Mouse (Mus musculus) hindbrain, postnatal 0 days (tissue): Measurements from ENCODE around the gene Tdrd7. TPM values are rescaled to one million over a fixed set of nuclear protein-coding genes. Genes with fewer than 3 reads are reported as not detected.

Experiments used
- ATAC-seq: fragments of 200-750 bp; cut with Nextera tagmentation; 2 replicates; pipeline ENCODE4 v1.8.0; 2017; ENCODE audit warnings: mild to moderate bottlenecking, moderate TSS enrichment, moderate library complexity
- DNase-seq: peaks from one replicate; pipeline ENCODE4 v3.0.0-alpha.2; 2015; ENCODE audit warnings: low spot score
- H3K27ac ChIP-seq: fragments of 300-500 bp; sonication (generic); 2 replicates; pipeline ENCODE4 v1.5.1; 2014; ENCODE audit warnings: mild to moderate bottlenecking
- H3K27me3 ChIP-seq: fragments of 300-500 bp; sonication (generic); 2 replicates; pipeline ENCODE4 v1.6.1; 2014; ENCODE audit warnings: low read length, mixed read lengths; ENCODE audit not compliant: insufficient read depth
- H3K36me3 ChIP-seq: fragments of 300-500 bp; sonication (generic); 2 replicates; pipeline ENCODE4 v1.6.1; 2014; ENCODE audit warnings: low read length, mixed read lengths; ENCODE audit not compliant: insufficient read depth
- H3K4me1 ChIP-seq: fragments of 300-500 bp; sonication (generic); 2 replicates; pipeline ENCODE4 v1.6.1; 2014; ENCODE audit warnings: antibody characterized with exemption, low read length, mixed read lengths; ENCODE audit not compliant: insufficient read depth
- H3K4me2 ChIP-seq: fragments of 300-500 bp; sonication (generic); 2 replicates; pipeline ENCODE4 v1.6.1; 2014; ENCODE audit warnings: low read depth, mild to moderate bottlenecking, low read length, moderate library complexity, mixed read lengths
- H3K4me3 ChIP-seq: fragments of 300-500 bp; sonication (generic); 2 replicates; pipeline ENCODE4 v1.5.1; 2014; ENCODE audit warnings: low read length
- H3K9ac ChIP-seq: fragments of 300-500 bp; sonication (generic); replicated peaks from 2 replicates; pipeline ENCODE4 v1.6.1; 2014; ENCODE audit warnings: mild to moderate bottlenecking, low read length, moderate library complexity, mixed read lengths
- H3K9me3 ChIP-seq: fragments of 300-500 bp; sonication (generic); 2 replicates; pipeline ENCODE4 v1.6.1; 2016; ENCODE audit warnings: low read length, mixed read lengths
- CTCF ChIP-seq: IDR thresholded peaks from 2 replicates; pipeline ENCODE4 v1.5.1; 2016; ENCODE audit warnings: antibody characterized with exemption, control low read depth, low read depth
- WGBS: fragments of 180-500 bp; shearing (Covaris S2); extraction: QIAGEN DNeasy Blood & Tissue Kit; methylation state at CpG from one replicate; pipeline ENCODE4 v1.1.7; 2014; 5-methylcytosine and 5-hydroxymethylcytosine counted together
- polyA plus RNA-seq: library from polyadenylated mRNA; unstranded; fragments of >200 nt; fragmentation: Nextera tagmentation; extraction: Ambion mirVana; gene quantifications from 2 replicates; pipeline ENCODE4 v1.2.1, GENCODE M21; 2015
- total RNA-seq: library from RNA; depleted of rRNA; stranded (reverse); fragments of >200 nt; gene quantifications from 2 replicates; pipeline ENCODE4 v1.2.3, GENCODE M21; 2014

Tdrd7 gene
- total and polyA plus RNA-seq, 2 experiments from 2014 or later, result 26.1 to 31.3 TPM

DNA sequence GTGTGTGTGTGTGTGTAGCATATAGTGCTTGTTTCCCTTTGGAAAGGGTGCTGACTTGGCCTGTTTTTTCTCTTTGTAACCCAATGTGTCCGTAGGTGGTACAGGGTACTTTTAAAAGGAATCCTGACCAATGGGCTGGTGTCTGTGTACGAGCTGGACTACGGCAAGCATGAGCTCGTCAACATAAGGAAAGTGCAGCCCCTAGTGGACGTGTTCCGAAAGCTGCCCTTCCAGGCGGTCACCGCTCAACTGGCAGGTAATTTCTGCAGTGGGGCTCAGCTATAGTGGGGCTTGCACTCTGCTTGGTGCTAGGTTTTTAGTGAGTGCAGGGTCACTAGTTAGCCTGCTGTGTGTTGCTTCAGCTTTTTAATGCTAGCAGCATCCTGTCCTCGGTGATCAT is 64.4 kb downstream of the Tdrd7 start:
- peak; percentile 45 for DNase-seq
- peak; percentile 29; the same call in 1 of the 2 replicates for ATAC-seq
- peak; percentile 68 for TF ChIP-seq CTCF
- Histone ChIP-seq H3K9ac (no peak overlapping the region), H3K36me3 (no peaks in the 10 kb centered on the region), H3K9me3 (no peaks in the 10 kb centered on the region), H3K27ac (no peak overlapping the region), H3K27me3 (no peaks in the 10 kb centered on the region), H3K4me2 (no peak overlapping the region), H3K4me1 (no peaks in the 10 kb centered on the region), H3K4me3 (no peak overlapping the region)
- 39% methylated on average over 9 of the region's 9 CpGs for WGBS

- no peak for ATAC-seq
- no peak for TF ChIP-seq CTCF
- WGBS, result 70% methylated on average over 9 of the region's 9 CpGs
These were observed 67.3 kb downstream of the Tdrd7 start for GRCm38 (mm10) chr4:46032448-46032847.

GRCm38 (mm10) chr4:46033197-46033596 is 68.1 kb downstream of the Tdrd7 start:
- H3K4me3 ChIP-seq, result no peak overlapping the region
- H3K27ac ChIP-seq, result no peak overlapping the region
- H3K4me1 ChIP-seq, result no peaks in the 10 kb centered on the region
- DNase-seq (no peak), ATAC-seq (no peak)
- no peaks in the 10 kb centered on the region for H3K9me3 ChIP-seq
- WGBS, result 87% methylated on average over 2 of the region's 2 CpGs
- peaks cover 9% of the 10 kb centered on the region for H3K27me3 ChIP-seq
- H3K36me3 ChIP-seq, result no peaks in the 10 kb centered on the region
- no peak for TF ChIP-seq CTCF
- H3K4me2 ChIP-seq, result no peak overlapping the region
- no peak overlapping the region for H3K9ac ChIP-seq

More at GRCm38 (mm10) chr4:46032448-46032847, 67.3 kb downstream of the Tdrd7 start:
- Histone ChIP-seq H3K27ac (no peak overlapping the region), H3K36me3 (no peaks in the 10 kb centered on the region), H3K27me3 (peaks cover 2% of the 10 kb centered on the region), H3K4me1 (no peaks in the 10 kb centered on the region), H3K4me3 (no peak overlapping the region), H3K9ac (no peak overlapping the region), H3K9me3 (no peaks in the 10 kb centered on the region), H3K4me2 (no peak overlapping the region)
- DNase-seq, result no peak

GRCm38 (mm10) chr4:46038591-46038891 is 73.4 kb downstream of the Tdrd7 start:
- peaks cover 35% of the 10 kb centered on the region for H3K27me3 ChIP-seq
- H3K9ac ChIP-seq, result no peak overlapping the region; the same call in 1 of the 2 replicates
- H3K9me3 ChIP-seq, result no peaks in the 10 kb centered on the region
- no peak overlapping the region for H3K27ac ChIP-seq
- H3K4me1 ChIP-seq, result peaks cover 5% of the 10 kb centered on the region; the same call in 1 of the 2 replicates
- ATAC-seq (no peak), DNase-seq (no peak)
- no peak for TF ChIP-seq CTCF
- H3K4me2 ChIP-seq, result peak overlapping the region; percentile 100
- H3K4me3 ChIP-seq, result peak overlapping the region; percentile 63
- 11% methylated on average over 12 of the region's 12 CpGs for WGBS
- H3K36me3 ChIP-seq, result no peaks in the 10 kb centered on the region

DNA sequence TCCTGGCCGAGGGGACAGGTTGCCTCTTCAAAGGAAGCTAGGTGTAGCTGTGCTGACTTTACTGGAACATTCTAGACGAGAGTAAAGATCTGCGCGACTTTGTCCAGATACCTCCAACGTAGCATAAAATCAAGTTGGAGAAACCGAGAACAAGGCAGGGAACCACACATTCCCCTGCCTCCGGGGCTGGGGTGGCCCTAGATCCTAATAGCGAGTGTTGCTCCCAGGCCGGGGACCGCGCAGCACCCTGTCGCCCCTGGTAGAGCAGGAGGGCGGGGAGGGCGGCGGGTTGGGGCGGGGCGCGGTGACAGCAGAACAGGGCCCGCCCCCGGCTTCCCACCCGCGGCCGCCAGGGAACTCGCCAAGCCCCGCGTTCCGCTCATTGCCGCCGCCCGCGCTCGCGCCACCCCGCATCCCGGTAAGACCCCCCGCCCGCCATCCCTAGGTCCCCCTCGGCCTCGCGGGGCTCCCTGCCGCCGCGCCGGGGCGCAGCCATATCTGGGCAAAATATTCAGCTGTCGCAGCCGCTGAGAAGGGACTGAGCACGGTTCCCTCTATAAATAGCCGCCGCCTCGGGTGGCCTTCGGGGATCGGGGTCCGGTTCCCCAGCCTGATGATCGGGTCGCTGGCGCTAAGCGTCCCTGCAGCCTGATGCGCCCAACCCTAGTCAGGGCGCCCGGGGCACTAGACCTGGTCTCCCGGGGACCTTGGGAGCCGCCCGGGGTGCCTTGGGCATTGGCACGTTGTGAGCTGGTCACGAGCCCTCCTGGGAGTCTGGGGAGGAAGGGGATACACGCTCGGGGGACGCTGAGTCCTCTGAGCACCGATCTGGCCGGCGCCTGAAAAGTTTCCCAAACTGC is 74.0 kb downstream of the Tdrd7 start, which contains the start of gene Tmod1:
Gene Tmod1 (plus strand): TSS at position 44 of the 860 bp plus-strand sequence.
- Histone ChIP-seq H3K4me1 (peaks cover 5% of the 10 kb centered on the region; the same call in 1 of the 2 replicates), H3K27me3 (peaks cover 35% of the 10 kb centered on the region), H3K9me3 (no peaks in the 10 kb centered on the region), H3K36me3 (no peaks in the 10 kb centered on the region), H3K4me2 (peak within 1 kb of the TSS; percentile 100), H3K9ac (peak within 1 kb of the TSS; percentile 52), H3K4me3 (peak within 1 kb of the TSS; percentile 63), H3K27ac (no peak within 1 kb of the TSS)
- under 1% methylated on average over 63 of the region's 72 CpGs for WGBS
- ATAC-seq (peak; percentile 61; the same call in 1 of the 2 replicates), DNase-seq (peak; percentile 40)
- TF ChIP-seq CTCF, result no peak

DNA sequence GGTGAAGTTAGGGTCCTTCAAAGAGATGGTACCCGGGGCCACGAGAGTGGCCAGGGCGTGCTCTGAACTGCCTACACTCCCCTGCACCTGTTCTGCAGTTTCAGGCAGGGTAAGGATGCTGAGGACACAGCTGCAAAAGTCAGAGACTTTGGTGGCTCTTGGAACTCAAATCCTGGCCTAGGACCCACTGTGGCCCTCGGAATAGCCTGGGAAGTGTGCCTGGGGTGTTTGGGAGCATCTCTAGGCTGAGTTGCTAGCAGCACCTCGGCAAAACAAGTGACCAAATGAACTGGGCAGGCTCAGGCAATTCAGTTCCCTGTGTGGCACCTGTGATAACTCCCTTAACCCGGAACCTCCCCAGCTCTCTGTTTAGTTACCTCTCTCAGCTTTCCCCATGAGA is 74.8 kb downstream of the Tdrd7 start:
- peak overlapping the region; percentile 63 for H3K4me3 ChIP-seq
- WGBS, result 27% methylated on average over 6 of the region's 6 CpGs
- H3K27ac ChIP-seq, result no peak overlapping the region
- no peaks in the 10 kb centered on the region for H3K36me3 ChIP-seq
- peaks cover 5% of the 10 kb centered on the region; the same call in 1 of the 2 replicates for H3K4me1 ChIP-seq
- H3K9me3 ChIP-seq, result no peaks in the 10 kb centered on the region
- H3K4me2 ChIP-seq, result peak overlapping the region; percentile 100; the same call in 1 of the 2 replicates
- ATAC-seq, result no peak
- H3K9ac ChIP-seq, result no peak overlapping the region
- H3K27me3 ChIP-seq, result peaks cover 35% of the 10 kb centered on the region
- TF ChIP-seq CTCF, result no peak
- DNase-seq, result no peak
